Mouse (Mus musculus): ENCODE data around the gene Rab3d.

Gene Rab3d

DNA sequence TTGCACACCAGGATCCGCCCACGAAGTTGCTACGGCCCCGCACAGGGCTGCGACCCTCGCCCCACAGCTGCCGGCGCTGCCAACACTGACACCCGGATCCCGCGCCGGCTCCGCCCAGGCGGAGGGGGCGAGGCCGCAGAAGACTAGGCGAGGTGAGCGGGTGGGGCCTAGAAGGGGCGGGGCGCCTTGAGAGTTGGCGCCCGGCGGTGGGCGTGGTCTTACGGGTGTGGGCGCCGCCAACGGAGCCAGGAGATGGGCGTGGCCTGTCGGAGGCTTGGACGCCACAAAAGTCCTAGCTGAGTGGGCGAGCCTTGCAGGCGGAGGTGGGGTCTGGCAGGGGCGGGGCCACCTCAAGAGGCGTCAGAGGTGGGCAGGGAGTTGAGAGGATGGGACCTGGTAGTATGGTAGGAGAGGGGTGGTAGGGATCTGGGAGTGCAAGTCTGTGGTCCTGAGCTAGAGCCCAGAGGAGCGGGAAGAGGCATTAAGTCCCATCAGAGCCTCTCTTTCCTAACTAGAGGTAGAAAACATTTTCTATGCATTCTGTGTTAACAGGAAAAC is at the start of gene Rab3d:
Rab3d (minus strand) TSS at position 158 of the 558 bp plus-strand sequence.
- DNase-seq (ENCODE audit: low read depth, low spot score) = peak; percentile 97

DNA sequence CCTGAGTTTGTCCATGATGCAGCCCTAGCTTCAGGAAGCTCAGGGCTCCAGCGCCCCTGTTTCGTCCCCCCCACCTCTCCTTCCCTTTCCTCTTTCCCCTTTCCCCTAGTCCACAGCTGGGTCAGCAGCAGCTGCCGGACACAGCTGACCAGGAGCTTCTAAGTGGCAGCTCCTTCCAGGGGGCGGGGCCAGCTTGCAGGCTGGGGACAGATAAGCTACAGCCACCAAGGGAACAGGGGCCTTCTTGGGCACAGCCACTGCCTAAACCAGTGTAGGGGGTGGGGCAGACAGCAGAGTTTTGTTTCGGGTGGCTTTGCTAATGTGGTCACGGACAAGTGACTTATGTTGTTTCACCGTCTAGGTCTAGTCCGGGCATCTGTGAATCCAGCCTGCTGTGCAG is 45.4 kb upstream of the Rab3d start, which contains the start of gene Epor:
Epor (minus strand) TSS at position 90 of the 400 bp plus-strand sequence.
- DNase-seq (ENCODE audit: low read depth, low spot score) = peak; percentile 41

DNA sequence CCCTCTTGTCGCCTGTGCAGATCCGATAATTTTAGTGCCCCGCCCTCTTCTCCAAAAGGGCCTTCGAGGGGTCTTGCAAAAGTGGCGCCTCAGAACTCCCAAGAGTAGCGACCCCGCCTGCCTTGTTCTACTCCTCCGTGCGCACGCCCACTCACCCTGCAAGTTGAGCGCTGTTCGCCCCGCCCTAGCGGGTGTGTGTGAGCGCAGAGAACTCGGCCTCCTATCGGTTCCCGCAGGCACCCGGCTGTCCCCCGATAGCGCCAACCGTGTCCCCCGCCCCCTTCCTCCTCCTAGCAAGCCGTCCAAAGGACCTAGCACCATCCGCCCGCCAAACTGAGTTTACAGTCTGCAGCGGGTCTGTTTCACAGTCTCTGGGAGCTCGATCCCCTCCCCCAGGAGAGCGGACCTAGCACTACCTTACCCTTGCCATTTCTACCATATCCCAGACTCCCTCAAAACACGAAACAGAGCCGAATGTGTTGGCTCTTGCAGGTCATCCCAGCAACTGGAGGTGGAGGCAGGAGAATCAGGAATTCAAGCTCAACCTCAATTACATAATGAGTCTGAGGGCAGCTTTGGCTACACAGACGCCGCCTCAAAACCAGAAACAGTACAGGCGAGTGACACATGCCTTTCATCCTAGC is 44.5 kb upstream of the Rab3d start:
- peak; percentile 77 for DNase-seq (ENCODE audit: low read depth, low spot score)

DNA sequence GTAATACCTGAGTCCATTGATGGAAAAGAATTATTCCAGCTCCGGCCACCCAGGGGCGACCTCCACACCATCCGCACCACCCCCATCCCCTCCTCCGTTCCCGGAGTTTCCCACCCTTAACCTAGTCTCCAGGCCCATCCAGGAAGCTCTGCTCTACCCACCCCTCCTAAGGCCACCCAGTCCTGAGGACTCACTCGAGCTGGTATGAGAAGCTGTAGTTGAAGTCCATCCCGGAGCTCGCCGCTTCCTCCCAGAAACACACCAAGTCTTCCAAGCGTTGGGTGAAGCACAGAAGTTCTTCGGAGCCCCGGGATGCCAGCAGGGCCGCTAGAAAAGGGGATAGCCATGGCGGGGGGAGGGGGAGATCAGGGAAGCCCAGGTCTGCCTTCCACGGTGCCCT is 44.0 kb upstream of the Rab3d start:
- DNase-seq (ENCODE audit: low read depth, low spot score) = no peak

DNA sequence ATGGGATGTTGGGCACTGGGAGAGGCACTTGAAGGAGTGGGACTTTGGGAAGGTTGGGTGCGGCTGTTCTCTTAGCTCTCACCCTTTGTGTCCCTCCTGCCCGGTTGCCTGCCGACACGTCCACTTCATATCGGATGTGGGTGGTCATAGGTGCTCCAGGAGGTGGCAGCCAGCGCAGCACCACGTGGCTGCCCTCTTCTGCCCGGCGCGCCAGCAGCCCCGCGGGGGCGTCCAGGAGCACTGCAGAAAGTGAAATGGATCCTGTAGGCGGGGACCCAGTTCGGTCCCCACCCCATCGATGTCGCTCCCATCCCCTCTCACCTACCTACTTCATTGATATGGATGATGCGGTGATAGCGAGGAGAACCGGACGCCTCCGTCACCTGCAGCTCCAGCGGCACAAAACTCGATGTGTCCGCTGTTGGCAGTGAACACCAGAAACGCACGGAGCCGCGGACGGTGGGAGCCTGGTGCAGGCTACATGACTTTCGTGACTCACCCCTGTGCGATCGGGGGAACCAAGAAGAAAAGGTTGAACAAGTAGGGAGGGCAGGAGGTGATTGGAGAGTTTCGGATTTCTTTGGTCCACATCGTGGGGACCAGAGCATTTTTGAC is 43.5 kb upstream of the Rab3d start:
- DNase-seq (ENCODE audit: low read depth, low spot score) = no peak

DNA sequence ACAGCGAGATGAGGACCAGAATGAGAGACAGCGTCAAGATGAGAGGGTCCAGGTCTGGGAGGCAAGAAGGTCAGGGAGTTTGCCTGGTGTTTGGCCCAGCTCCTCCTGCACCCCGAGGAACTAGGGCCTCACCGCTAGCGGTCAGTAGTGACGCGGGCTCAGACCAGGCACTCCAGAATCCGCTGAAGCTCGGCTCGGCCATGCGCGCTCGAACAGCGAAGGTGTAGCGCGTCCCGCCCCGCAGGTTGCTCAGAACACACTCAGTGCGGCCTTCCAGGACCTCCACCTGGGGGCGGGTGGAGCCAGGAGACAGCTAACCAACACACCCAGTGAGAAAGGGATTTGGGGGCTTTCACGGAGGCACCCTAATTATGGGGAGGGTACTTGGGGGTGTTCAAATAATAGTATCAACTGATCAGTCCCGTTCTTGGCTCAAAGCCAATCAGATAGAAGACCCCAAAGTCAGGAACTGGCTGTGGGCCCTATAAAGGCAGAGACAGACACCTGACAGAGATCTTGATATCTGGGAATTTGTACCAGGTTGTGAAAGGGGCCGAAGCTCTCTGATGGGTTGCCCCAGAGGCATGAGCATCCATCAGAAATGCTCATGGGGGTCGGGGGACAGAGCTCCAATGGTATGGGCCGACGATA is 42.7 kb upstream of the Rab3d start:
- DNase-seq (ENCODE audit: low read depth, low spot score) = no peak

DNA sequence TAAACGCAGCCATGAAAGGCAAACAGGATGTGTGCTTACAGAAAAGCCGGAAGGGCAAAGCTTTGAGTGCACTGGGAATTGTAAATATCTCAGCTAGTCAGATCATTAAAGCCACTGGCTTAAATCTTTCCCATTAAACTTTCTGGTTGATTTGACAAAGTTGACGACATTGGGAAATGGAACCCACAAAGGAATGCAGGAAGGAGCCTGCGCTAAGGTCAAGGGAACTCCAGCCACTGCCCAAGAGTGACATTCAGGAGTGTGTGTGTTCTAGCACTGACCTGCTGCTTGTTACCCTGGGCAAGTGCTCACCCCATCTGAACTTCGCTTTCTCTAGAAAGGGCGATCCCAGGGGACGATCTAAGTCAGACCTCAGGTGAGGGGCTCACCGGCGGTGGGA is 42.1 kb upstream of the Rab3d start:
- no peak for DNase-seq (ENCODE audit: low read depth, low spot score)

DNA sequence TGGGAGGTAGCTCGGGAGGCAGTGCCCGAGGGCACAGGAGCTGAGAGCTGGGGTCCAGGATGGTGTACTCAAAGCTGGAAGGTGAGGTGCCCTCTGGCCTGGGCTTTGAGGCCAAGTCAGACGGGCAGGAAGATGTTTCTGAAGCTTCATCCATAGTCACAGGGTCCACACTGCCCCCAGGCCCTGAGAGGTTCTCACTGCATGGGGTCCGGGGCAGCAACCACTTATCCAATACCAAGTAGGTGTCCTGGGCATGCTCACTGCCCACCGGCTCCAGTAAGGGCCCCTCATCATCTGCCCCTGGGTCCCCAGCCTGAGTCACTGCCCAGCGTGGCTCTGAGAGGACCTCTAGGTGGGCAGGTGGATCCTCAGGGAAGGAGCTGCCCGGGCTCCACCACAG is 41.3 kb upstream of the Rab3d start:
- DNase-seq (ENCODE audit: low read depth, low spot score) = no peak

DNA sequence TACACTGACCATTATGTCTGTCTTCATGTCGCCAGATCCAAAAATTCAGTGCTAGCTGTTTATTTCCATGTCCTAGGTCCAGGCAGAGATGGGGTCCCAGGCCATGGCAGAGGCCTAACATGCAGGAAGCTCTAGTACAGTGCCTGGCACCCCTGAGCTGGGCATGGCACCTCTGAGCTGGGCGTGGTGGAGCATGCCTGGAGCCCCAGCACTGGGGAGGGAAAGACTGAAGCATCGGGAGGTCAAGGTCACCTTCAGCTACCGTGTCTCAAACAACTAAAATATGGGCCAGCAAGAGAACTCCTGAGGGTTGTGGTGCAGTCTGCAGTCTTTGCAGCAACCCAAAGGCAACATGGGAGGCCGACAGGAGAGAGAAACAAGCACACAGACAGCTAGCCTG is 40.4 kb upstream of the Rab3d start:
- DNase-seq (ENCODE audit: low read depth, low spot score) = no peak

DNA sequence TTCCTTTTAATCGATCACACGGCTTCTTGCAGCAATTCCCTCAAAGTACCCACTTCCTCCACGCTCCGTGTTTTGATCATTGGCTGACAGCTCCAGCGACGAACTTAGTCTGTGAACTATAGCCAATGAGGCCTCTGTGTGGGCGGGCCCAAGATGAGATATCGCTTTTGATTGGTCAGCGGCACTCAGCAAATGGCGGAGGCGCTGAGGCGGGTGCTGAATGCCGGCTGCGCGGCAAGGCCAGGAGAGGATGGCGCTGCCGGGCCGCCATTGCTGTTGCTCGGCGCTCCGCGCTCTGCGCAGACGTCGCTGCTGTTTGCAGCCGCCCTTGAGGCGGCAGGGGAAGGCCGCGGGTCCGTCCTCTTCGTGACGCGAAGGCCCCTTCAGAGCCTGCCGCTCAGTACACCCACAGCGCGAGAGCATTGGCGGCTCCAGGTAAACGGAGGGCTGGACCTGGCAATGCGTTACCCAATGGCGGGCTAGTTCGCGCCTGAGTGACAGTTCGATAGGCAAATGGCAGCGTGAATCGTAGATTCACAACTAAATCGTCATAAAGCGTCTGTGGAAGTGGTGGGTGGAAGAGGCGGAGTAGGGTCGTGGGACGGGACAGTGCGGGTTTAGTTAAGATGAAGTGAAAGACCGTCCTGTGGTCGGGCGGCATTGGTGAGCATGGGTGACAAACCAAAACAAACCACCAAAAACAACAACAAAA is 37.7 kb upstream of the Rab3d start, which contains the start of gene Swsap1:
Swsap1 (plus strand) TSS at position 186 of the 712 bp plus-strand sequence.
- peak; percentile 97 for DNase-seq (ENCODE audit: low read depth, low spot score)

DNA sequence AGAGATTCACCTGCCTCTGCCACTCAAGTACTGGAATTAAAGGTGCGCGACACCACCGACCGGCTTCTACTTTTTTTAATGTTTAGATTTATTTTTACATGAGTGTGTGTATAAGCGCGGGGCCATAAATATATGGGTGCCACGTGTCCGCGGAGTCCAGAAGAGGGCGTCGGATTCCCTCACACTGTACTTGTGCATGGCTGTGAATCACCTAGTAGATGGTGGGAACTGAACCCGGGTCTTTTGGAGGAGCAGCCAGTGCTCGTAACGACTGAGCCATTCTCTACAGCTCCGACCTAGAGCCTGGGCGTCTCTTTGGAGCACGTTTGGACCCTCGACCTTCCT is 37.2 kb upstream of the Rab3d start:
- no peak for DNase-seq (ENCODE audit: low read depth, low spot score)

DNA sequence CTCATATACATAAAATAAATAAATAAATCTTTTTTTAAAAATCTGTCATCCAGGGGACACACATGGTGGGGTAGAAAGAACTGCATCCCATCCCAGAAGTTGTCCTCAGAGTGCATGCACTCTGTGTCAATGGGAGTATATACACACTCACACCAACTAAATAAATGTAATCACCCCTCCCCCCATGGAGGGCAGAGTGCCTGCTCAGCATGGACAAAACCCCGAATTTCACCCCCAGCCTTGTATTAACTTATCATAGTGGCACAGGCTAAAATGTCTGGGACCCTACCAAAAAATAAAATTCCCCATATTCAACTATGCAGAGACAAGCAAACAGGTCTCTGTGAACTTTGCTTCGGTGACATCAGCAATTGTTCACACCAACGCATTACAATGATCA is 36.6 kb upstream of the Rab3d start:
- DNase-seq (ENCODE audit: low read depth, low spot score) = no peak

DNA sequence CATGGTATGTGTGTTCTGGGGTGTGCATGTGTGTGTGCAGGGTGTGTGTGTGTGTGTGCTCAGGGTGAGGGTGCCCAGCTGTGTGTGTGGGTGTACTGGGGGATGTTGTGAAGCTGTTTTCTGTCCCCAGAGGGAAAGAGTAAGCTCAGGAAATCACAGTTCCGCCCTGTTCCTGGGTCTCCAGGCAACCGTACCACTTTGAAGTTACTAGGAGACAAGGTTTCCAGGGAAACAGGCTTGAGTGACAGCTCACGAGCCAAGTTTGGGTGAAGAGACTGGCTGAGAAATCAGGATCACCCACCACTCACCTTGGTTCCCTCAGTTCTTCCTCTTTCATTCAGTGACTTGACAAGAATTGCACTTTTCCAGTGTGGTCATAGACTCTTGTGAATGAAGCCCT is 35.6 kb upstream of the Rab3d start:
- DNase-seq (ENCODE audit: low read depth, low spot score) = no peak

DNA sequence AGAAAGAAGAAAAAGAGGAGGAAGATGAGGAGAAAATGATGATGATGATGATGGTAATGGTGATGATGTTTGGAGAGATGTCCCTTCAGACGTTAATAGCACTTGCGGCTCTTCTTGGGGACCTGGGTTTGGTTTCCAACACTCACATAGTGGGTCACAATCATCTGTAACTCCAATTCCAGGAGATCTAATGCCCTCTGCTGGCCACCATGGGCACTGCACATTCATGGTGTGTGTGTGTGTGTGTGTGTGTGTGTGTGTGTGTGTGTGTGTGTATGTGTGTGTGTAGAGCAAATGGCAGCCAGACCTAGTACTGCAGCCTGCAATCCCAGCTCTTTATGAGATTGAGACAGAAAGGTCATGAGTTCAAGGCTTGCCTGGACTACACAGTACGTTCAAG is 34.0 kb upstream of the Rab3d start:
- no peak for DNase-seq (ENCODE audit: low read depth, low spot score)

DNA sequence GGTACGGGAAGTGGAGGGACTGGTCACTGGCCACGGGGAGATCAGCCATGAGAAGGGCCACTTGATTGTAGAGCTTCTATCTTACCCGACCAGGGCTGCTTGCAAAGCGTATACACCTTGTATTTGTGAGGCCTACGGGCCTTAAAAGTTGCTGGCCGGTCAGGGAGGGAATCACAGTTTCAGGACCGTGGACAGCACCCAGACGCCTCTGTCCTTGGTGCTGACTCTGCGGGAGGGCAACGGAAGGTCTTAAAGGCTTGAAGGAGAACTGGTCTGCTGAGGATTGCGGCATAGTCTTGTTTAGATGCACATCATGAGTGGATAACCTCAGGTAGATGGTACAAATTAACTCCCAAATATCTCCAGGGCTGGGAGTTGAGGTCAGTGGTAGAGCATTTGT is 32.3 kb upstream of the Rab3d start:
- peak; percentile 77 for DNase-seq (ENCODE audit: low read depth, low spot score)

DNA sequence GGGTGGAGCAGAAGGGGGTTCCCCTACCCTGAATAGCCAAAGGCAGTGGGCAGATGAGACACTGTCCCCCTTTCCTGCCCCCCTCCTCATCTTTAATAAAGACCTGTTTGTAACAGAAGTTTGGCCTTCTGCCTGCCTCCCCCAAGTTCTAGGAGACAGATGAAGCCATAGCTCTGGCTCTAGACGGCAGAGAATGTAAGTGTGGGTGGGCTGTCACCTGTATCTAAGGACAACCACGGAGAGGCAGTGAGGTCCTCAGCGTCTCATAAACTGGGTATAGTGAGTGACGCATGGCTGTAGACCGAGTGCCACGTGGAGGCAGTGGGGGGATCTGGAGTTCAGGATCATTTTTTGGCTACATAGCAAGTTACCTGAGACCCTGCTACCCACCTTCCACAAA is 30.8 kb upstream of the Rab3d start:
- no peak for DNase-seq (ENCODE audit: low read depth, low spot score)

DNA sequence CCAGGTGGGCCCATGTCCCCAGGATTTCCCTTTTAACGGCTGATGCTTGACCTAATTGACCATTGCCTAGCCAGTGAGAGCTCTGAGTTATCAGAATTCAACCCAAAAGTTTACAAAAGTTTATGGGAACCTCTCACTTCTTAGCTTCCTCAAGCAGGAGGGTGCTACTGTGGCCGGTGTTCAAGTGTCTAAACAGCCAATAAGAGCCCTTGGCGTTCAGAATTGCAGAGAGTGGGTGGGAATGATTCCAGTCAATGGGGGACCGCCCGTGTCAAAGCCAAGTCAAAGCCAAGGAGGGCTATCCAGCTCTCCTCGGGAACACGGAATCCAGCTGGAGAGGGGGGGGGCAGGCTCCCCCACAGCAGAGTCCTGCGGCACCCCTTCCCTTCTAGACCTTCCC is 30.2 kb upstream of the Rab3d start:
- no peak for DNase-seq (ENCODE audit: low read depth, low spot score)

DNA sequence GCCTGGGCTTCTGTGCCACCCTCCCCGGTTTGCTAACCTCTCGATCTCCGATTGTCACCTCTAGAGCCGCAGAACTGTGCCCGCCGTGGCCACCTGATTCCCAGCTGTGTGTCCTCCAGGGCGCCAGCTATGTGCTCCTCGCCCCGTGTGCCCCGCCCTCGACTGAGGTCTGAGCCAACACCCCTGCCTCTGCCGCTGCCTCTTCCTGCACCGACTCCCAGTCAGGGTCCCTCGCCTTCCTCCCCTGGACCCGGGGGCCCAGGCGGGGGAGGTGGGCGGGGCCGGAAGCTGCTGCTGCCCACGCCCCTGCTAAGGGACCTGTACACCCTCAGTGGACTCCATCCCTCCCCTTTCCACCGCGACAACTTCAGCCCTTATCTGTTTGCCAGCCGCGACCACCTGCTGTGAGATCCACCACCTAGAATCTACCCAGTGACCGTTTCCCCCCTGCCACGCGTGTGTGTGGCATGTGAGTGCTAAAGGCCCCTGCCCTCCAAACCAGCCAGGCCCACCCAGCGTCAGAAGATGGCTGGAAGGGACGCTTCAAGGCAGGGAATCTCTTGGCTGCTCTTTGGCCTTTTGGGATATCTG is 29.6 kb upstream of the Rab3d start:
- no peak for DNase-seq (ENCODE audit: low read depth, low spot score)

DNA sequence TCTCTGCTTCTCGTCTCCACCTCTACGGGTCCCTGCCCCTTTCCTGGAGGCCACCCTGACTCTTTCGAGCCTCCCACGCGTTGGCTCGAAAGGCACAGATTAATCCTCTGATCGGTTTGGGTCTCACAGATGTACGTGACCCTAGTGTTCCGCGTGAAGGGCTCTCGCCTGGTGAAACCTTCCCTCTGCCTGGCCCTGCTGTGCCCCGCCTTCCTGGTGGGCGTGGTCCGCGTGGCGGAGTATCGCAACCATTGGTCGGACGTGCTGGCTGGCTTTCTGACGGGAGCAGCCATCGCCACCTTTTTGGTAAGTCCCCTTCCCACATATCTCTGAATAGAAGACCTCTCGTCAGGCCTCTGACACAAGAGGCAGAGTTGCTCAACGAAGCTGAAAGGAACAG is 26.3 kb upstream of the Rab3d start:
- DNase-seq (ENCODE audit: low read depth, low spot score) = no peak

DNA sequence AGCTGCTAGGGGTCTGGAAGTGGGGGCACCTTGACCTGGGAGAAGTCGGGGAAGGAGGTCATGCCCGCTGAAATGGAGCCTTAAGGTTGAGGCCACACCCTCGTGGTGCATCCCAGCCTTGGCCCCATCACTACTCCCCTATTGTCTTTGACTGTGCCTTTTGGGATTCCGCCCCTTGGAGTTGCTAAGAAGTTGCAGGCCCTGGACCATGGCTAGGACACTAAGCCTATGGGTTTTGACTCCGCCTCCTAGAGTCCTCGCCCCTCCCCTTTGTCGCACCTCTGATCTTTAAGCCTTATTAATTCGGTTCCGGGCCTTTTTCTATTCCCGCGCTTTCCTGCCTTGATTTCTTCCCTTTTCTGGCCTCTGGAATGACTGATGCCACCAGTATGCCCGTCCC is 25.6 kb upstream of the Rab3d start:
- no peak for DNase-seq (ENCODE audit: low read depth, low spot score)

DNA sequence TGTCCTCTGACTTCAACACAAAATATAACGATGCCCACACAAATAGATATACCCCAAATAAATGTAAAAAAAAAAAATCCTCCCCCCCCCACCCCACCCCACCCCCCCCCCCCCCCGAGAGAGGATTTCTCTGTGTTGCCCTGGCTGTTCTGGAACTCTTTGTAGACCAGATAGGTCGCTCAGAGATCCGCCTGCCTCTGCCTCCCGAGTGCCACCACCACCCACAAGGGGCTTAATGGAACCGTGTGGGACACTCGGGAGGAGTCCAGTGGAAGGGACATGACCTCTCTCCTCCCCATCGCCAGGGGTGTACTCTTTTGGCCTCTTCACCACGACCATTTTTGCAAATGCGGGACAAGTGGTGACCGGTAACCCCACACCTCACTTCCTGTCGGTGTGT is 25.1 kb upstream of the Rab3d start:
- DNase-seq (ENCODE audit: low read depth, low spot score) = no peak

Measured in mesoderm, embryonic 11.5 days (tissue).